In the genomic region with DNA sequence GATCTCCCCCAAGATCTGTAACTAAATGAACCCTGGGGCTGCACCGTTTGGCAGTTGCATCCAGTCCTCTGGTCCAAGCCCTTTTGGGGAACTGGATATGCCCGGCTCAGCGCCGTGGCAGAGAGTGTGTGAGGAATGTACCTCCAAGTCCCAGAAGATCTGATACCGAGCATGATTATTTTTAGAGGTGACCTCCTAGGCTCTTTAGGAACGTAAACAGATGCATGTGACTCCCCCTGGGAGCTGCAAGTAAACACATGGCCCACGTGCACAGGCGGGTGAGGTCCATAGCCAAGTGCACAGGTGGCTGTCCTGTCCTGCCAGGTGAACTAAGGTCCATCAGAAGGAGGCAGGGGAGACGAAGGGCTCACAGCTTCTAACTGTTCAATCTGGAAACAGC, we compare ENCODE assay signal across 16 mouse cellular contexts.
DNase-seq lines count a peak whose midpoint lies in the region; ATAC-seq lines count a peak whose summit lies in the region.
"Had no signal": no experiment of that assay in that cellular context is flagged by ENCODE, and none has a peak within 500 bp of the region (broad histone marks: within the 10 kb centered on the region; RNA-seq: fewer than 3 reads in every experiment).

No protein-coding gene starts in this region.

- 85% methylated on average over 9 of the region's 9 CpGs for WGBS in forebrain, embryonic 11.5 days
- WGBS in hindbrain, embryonic 10.5 days, result 84% methylated on average over 9 of the region's 9 CpGs

- no peak overlapping the region for H3K27ac ChIP-seq in forebrain, embryonic 11.5 days (ENCODE audit: low read depth, low read length)
- H3K27ac ChIP-seq in hindbrain, embryonic 10.5 days, result no peak overlapping the region
- H3K27ac ChIP-seq: forebrain, embryonic 12.5 days; hindbrain, embryonic 15.5 days; limb, embryonic 13.5 days; liver, embryonic 14.5 days had no signal

- no peaks in the 10 kb centered on the region for H3K36me3 ChIP-seq in forebrain, embryonic 11.5 days (ENCODE audit: control insufficient read depth, insufficient read depth, low read length)
- no peaks in the 10 kb centered on the region for H3K36me3 ChIP-seq in hindbrain, embryonic 10.5 days
- H3K36me3 ChIP-seq: forebrain, embryonic 12.5 days; hindbrain, embryonic 15.5 days; limb, embryonic 13.5 days had no signal

- ATAC-seq in cerebellum, adult (ENCODE audit: insufficient number of reproducible peaks, low FRiP score, low TSS enrichment), result no peak
- ATAC-seq in forebrain, embryonic 11.5 days (replicated peaks; ENCODE audit: low FRiP score), result no peak
- ATAC-seq: intestine, embryonic 16.5 days had no signal

- DNase-seq in cerebellum, adult 9-10 months, result peak; percentile 3
- peak; percentile 4 to 16 for DNase-seq in lung, adult 18-20 months
- no peak for DNase-seq in lung, postnatal 14 days
- peak; percentile 78 for DNase-seq in kidney, adult 9 months
- DNase-seq in forebrain, embryonic 11.5 days (ENCODE audit: low spot score), result no peak
- DNase-seq in hindbrain, embryonic 10.5 days (ENCODE audit: low spot score), result no peak
- no peak for DNase-seq in adrenal gland, adult 8-10 months
- DNase-seq: adrenal gland, postnatal 14 days; thymus, postnatal 4 days had no signal

- no peaks in the 10 kb centered on the region for H3K27me3 ChIP-seq in forebrain, embryonic 11.5 days (ENCODE audit: control insufficient read depth, insufficient read depth, low read length)
- no peaks in the 10 kb centered on the region for H3K27me3 ChIP-seq in hindbrain, embryonic 10.5 days (ENCODE audit: insufficient read depth, poor library complexity, severe bottlenecking)
- H3K27me3 ChIP-seq: CH12.LX; forebrain, embryonic 12.5 days; hindbrain, embryonic 15.5 days; limb, embryonic 13.5 days had no signal

- H3K4me1 ChIP-seq in forebrain, embryonic 11.5 days (replicated peaks; ENCODE audit: control insufficient read depth, insufficient read depth, low read length), result no peaks in the 10 kb centered on the region
- no peaks in the 10 kb centered on the region for H3K4me1 ChIP-seq in hindbrain, embryonic 10.5 days (replicated peaks)
- H3K4me1 ChIP-seq: forebrain, embryonic 12.5 days; hindbrain, embryonic 15.5 days; limb, embryonic 13.5 days had no signal

- no peak overlapping the region for H3K4me3 ChIP-seq in forebrain, embryonic 11.5 days (ENCODE audit: low read depth, low read length)
- no peak overlapping the region for H3K4me3 ChIP-seq in hindbrain, embryonic 10.5 days
- H3K4me3 ChIP-seq: forebrain, embryonic 12.5 days; hindbrain, embryonic 15.5 days; limb, embryonic 13.5 days had no signal

- H3K9me3 ChIP-seq in forebrain, embryonic 11.5 days (ENCODE audit: control insufficient read depth, low read length), result no peaks in the 10 kb centered on the region
- peaks cover 20% of the 10 kb centered on the region for H3K9me3 ChIP-seq in hindbrain, embryonic 10.5 days
- H3K9me3 ChIP-seq: forebrain, embryonic 12.5 days; hindbrain, embryonic 15.5 days had no signal

- no peak overlapping the region for H3K4me2 ChIP-seq in forebrain, embryonic 11.5 days (ENCODE audit: low read depth, low read length, severe bottlenecking)
- H3K4me2 ChIP-seq: forebrain, embryonic 12.5 days; hindbrain, embryonic 15.5 days; limb, embryonic 13.5 days had no signal

- no peak overlapping the region for H3K9ac ChIP-seq in forebrain, embryonic 11.5 days (ENCODE audit: low read length)
- H3K9ac ChIP-seq: forebrain, embryonic 12.5 days; hindbrain, embryonic 15.5 days; limb, embryonic 13.5 days; liver, embryonic 14.5 days had no signal

Comparison
In these comparisons a context has a peak if more than half of its experiments do, and no peak if none do; other contexts are left out.
1. DNase-seq: peak in cerebellum, adult 9-10 months (single experiment), lung, adult 18-20 months (2 of 2) and kidney, adult 9 months (single experiment); none in lung, postnatal 14 days (single experiment), forebrain, embryonic 11.5 days (single experiment), hindbrain, embryonic 10.5 days (single experiment) and adrenal gland, adult 8-10 months (single experiment).